Mouse (Mus musculus) bone marrow, adult 2 months (tissue): Measurements from ENCODE around the gene Slc44a4.

ENCODE experiments used
- CTCF ChIP-seq: fragments of 200-500 bp; IDR thresholded peaks from 2 replicates; pipeline ENCODE4 v1.5.1; 2011; ENCODE audit warnings: low read length, control low read depth; ENCODE audit not compliant: control insufficient read depth, insufficient read depth
- POLR2A ChIP-seq: fragments of 200-500 bp; IDR thresholded peaks from 2 replicates; pipeline ENCODE4 v1.6.1; 2011; ENCODE audit warnings: low read depth, mild to moderate bottlenecking, control low read depth, low read length, borderline replicate concordance; ENCODE audit not compliant: control insufficient read depth

- no peak for TF ChIP-seq CTCF
- TF ChIP-seq POLR2A: no peak
These were observed 16.7 kb upstream of the Slc44a4 start for GRCm38 (mm10) chr17:34897373-34898159.
